Mouse (Mus musculus): ENCODE results near the gene Cox14. TPM values are rescaled to one million over a fixed set of nuclear protein-coding genes. Genes with fewer than 3 reads are reported as not detected.

The Cox14 gene
- polyA plus RNA-seq, 1 experiment from 2014 or later = 169 TPM

DNA sequence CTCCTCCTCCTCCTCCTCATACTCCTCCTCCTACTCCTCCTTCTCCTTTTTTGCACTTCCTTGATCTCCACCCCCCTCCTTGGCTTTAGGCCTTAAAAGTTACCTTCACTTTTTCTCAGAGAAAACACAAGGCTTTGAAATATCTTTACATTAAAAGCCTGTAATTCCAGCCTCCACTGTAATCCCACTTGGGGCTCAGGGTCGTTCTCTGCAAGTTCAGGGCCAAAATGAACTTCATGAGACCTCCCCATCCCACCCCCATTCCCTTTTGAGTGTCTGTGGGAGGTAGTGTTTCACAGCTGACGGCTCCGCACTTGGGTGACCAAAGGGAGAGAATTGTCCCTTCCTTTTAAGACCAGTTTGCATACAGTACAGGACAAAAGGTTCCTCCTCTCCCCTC lies 47.5 kb downstream of the Cox14 start:
- H3K27ac ChIP-seq = no peak overlapping the region
- peaks cover 12% of the 10 kb centered on the region for H3K4me1 ChIP-seq
- no peaks in the 10 kb centered on the region for H3K9me3 ChIP-seq
- H3K4me3 ChIP-seq = peak overlapping the region; percentile 63; the same call in 1 of the 2 replicates
- 0 out of 2 replicates have a peak overlapping the region, but pooled peaks have one; percentile 93 for H3K9ac ChIP-seq
- ATAC-seq (ENCODE audit: low FRiP score, low read depth) = no peak
- no peaks in the 10 kb centered on the region for H3K36me3 ChIP-seq
- 30% methylated on average over 3 of the region's 3 CpGs for WGBS
- H3K27me3 ChIP-seq (replicated peaks) = no peaks in the 10 kb centered on the region
- H3K4me2 ChIP-seq (replicated peaks) = peak overlapping the region; percentile 84

Other genes starting within 250 kb of the Cox14 start
- gene Faim2, start 197.5 kb upstream of the Cox14 start, polyA plus RNA-seq (2016; fragmentation: Nextera tagmentation; extraction: Ambion mirVana) = 6.3 and 6.7 TPM in 2 replicates
- gene Aqp2, start 146.6 kb upstream of the Cox14 start, polyA plus RNA-seq (2016; fragmentation: Nextera tagmentation; extraction: Ambion mirVana) = not detected in 2 replicates
- gene Aqp5, start 134.8 kb upstream of the Cox14 start, polyA plus RNA-seq (2016; fragmentation: Nextera tagmentation; extraction: Ambion mirVana) = 2.3 and 2.9 TPM in 2 replicates
- gene Aqp6, start 124.2 kb upstream of the Cox14 start, polyA plus RNA-seq (2016; fragmentation: Nextera tagmentation; extraction: Ambion mirVana) = 0.60 and 1.1 TPM in 2 replicates
- 207 and 218 TPM in 2 replicates for gene Racgap1, start 74.0 kb upstream of the Cox14 start, polyA plus RNA-seq (2016; fragmentation: Nextera tagmentation; extraction: Ambion mirVana)
- gene Asic1, start 55.2 kb upstream of the Cox14 start, polyA plus RNA-seq (2016; fragmentation: Nextera tagmentation; extraction: Ambion mirVana) = 54.3 and 62.6 TPM in 2 replicates
- gene Smarcd1, start 23.5 kb upstream of the Cox14 start, polyA plus RNA-seq (2016; fragmentation: Nextera tagmentation; extraction: Ambion mirVana) = 142 and 146 TPM in 2 replicates
- not detected in 2 replicates for gene Gm17349, start 20.1 kb upstream of the Cox14 start, polyA plus RNA-seq (2016; fragmentation: Nextera tagmentation; extraction: Ambion mirVana)
- 0.97 and 1.4 TPM in 2 replicates for gene Gpd1, start 8.1 kb upstream of the Cox14 start, polyA plus RNA-seq (2016; fragmentation: Nextera tagmentation; extraction: Ambion mirVana)
- 65.6 and 67.3 TPM in 2 replicates for gene Cers5, start 47.3 kb downstream of the Cox14 start, polyA plus RNA-seq (2016; fragmentation: Nextera tagmentation; extraction: Ambion mirVana)
- 31.2 and 35.5 TPM in 2 replicates for gene Lima1, start 149.8 kb downstream of the Cox14 start, polyA plus RNA-seq (2016; fragmentation: Nextera tagmentation; extraction: Ambion mirVana)
- not detected in 2 replicates for gene Fam186a, start 241.4 kb downstream of the Cox14 start, polyA plus RNA-seq (2016; fragmentation: Nextera tagmentation; extraction: Ambion mirVana)
- gene Larp4, start 244.4 kb downstream of the Cox14 start, polyA plus RNA-seq (2016; fragmentation: Nextera tagmentation; extraction: Ambion mirVana) = 27.9 and 29.0 TPM in 2 replicates

Measured in neural tube, embryonic 12.5 days (tissue).